Mouse (Mus musculus) heart, postnatal 14 days (tissue): ENCODE measurements around the gene RPS10-NUDT3. TPM values are rescaled to one million over a fixed set of nuclear protein-coding genes. Genes with fewer than 3 reads are reported as not detected.
"Not testable (repeated sequence)": the region's sequence is repeated elsewhere in the genome, so short reads cannot be mapped to it uniquely, and the experiment has no call there.

Experiments
- DNase-seq, 2 experiments: peaks; one replicate each; pipeline ENCODE4 v3.0.0; 2021 to 2022
- intact Hi-C: fragments of 180-260 bp; cut with DNase I; formaldehyde crosslinking; loops from one replicate; pipeline ENCODE4 v1.15.1; 2025
- total RNA-seq, 2 experiments: library from RNA; stranded (reverse); gene quantifications; 2 replicates each; pipeline ENCODE4 v1.2.3; 2021

RPS10-NUDT3 gene
- total RNA-seq, 2 experiments from 2014 or later: not detected

DNA sequence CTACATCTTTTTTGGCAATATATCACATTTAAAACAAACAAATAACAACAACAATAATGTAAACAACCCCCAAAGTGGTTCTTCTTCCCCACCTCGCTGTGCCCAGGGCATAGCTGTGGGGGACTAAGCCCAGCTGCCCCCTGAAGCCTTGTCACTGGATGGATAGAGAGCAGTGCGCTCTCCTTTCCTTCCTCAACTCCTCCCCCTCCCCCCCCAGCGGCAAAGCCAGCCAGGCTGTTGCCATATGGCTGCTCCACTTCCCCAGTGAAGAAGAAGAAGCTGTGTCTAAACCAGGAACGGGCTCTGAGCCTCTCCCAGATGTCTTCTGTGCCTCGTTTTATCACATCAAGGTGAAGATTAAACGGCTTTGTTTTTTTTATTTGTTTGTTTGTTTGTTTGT is 8.1 kb upstream of the RPS10-NUDT3 start:
- no peak for DNase-seq

GRCm38 (mm10) chr17:27642491-27643062 is 7.6 kb upstream of the RPS10-NUDT3 start:
- intact Hi-C loops: no loop called here
- no peak for DNase-seq

More for the DNA sequence above, 8.1 kb upstream of the RPS10-NUDT3 start:
- intact Hi-C loops: no loop called here

- intact Hi-C loops: loop anchor here (10.0 kb wide), 1 partner anchor 435 kb away; the partner anchor contains the start of gene Lemd2
- DNase-seq: not testable (repeated sequence)
Observed at GRCm38 (mm10) chr17:27639851-27640250, 4.8 kb upstream of the RPS10-NUDT3 start.

DNA sequence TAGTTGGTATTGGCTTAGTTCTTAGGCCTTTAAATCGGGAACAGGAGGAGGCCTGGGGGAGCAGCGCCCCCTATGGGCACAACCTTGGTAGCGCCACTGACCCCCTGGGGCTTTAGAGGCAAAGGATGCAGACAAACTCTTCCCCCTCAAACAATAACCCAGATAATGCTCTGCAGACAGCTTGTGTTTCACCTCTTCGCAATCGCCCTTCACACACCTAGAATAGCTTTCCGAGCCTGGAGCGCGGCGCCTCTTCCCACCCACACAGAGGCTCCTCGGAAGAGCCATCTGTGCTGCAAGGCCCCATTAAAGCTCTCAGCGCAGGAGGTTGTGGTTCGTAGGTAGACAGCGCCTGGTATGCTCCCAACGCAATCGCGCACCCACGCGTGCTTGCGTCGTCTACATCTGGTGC is 3.9 kb upstream of the RPS10-NUDT3 start:
- intact Hi-C loops: loop anchor here (10.0 kb wide), 1 partner anchor 434 kb away; the partner anchor contains the start of gene Lemd2

DNA sequence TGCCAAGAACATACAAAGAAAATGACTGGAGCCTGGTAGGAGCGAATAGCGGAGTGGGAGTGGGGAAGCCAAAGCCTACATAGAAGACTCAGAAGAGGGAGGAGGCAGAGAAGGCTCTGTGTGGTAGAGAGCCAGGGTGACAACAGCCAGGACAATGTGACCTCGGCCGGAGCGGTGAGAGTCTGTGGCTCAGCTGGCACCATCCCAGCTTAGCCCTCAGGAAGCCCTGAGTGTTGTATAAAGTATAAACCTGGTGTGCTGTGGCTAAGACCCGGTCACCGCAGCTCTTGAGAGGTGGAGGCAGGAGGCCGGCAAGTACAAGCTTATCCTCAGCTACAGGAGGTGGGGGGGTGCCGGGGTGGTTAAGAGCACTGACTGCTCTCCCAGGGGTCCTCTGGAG is 2.3 kb upstream of the RPS10-NUDT3 start:
- DNase-seq: no peak
- intact Hi-C loops: loop anchor here (10.0 kb wide), 1 partner anchor 433 kb away; the partner anchor contains the start of gene Lemd2

More for the DNA sequence above, 3.9 kb upstream of the RPS10-NUDT3 start:
- no peak for DNase-seq

- intact Hi-C loops: loop anchor here (10.0 kb wide), 1 partner anchor 432 kb away; the partner anchor contains the start of gene Lemd2
- DNase-seq: no peak
Observed at GRCm38 (mm10) chr17:27636132-27637020, 1.4 kb upstream of the RPS10-NUDT3 start, which contains the start of gene Rps10. TSS of gene Rps10 (minus strand) at chr17:27636669.

DNA sequence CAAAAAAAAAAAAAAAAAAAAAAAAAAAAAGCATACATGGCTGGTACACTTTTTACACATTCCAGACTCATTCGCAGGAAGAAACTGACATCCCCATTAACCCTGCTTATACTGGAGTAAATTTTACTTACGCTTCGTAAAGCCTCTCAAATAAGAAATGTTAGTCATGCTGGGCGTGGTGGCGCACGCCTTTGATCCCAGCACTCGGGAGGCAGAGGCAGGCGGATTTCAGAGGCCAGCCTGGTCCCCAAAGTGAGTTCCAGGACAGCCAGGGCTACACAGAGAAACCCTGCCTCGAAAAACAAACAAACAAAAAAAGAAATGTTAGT is 517 bp upstream of the RPS10-NUDT3 start:
- not testable (repeated sequence) for DNase-seq
- intact Hi-C loops: loop anchor here (10.0 kb wide), 1 partner anchor 431 kb away; the partner anchor contains the start of gene Lemd2

DNA sequence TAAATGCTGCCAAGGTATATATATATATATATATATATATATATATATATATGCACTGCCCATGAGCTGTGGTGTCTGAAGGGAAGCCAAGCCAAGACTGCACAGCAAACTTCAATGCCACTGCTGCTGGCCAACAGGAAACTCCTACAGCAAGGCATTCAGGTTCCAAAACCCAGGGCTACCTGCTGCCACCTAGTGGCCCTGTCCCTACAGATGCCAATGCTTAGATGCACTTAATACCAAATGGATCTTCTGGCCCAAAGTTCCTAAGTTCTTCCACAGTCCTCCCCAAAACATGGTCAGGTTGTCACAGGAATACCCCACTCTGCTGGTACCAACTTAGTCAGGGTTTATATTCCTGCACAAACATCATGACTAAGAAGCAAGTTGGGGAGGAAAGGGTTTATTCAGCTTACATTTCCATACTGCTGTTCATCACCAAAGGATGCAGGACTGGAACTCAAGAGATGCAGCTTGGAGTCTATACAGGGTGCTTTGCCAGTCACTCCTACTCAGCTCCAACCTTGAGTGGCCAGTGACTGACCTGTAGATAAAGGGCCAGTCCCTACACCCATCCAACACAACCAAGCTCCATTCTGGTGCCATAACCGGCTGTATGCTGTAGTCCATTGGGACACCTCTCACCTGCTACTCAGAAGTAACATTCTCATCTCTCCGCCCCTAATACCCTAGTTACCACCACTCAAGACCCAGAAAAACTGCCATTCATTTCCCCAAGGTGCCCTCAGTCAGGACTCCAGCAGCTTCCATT is 5.6 kb downstream of the RPS10-NUDT3 start:
- DNase-seq: peak; percentile 82 to 89
- intact Hi-C loops: loop anchor here (2.0 to 10.0 kb wide), 2 partner anchors 65 to 425 kb away; partner anchors contain the start of genes AI413582 and Lemd2

- no peak for DNase-seq
- intact Hi-C loops: no loop called here
Observed at GRCm38 (mm10) chr17:27628376-27628775, 6.6 kb downstream of the RPS10-NUDT3 start.

DNA sequence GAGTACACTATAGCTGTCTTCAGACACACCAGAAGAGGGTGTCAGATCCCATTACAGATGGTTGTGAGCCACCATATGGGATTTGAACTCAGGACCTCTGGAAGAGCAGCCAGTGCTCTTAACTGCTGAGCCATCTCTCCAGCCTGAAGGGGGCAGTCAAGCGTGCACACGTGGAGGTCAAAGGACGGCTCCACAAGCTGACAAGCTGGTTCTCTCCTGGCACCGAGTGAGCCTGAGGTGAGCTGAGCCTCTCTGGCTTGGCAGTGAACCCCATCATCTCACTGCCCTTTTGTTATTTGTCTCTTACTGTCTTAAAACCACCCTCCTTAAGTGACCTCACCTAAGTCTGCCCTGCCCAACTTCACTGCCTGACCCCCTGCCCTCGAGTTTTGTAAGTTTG is 7.6 kb downstream of the RPS10-NUDT3 start:
- DNase-seq: no peak
- intact Hi-C loops: no loop called here

- DNase-seq: no peak
- intact Hi-C loops: no loop called here
Observed at GRCm38 (mm10) chr17:27626681-27627080, 8.3 kb downstream of the RPS10-NUDT3 start.

DNA sequence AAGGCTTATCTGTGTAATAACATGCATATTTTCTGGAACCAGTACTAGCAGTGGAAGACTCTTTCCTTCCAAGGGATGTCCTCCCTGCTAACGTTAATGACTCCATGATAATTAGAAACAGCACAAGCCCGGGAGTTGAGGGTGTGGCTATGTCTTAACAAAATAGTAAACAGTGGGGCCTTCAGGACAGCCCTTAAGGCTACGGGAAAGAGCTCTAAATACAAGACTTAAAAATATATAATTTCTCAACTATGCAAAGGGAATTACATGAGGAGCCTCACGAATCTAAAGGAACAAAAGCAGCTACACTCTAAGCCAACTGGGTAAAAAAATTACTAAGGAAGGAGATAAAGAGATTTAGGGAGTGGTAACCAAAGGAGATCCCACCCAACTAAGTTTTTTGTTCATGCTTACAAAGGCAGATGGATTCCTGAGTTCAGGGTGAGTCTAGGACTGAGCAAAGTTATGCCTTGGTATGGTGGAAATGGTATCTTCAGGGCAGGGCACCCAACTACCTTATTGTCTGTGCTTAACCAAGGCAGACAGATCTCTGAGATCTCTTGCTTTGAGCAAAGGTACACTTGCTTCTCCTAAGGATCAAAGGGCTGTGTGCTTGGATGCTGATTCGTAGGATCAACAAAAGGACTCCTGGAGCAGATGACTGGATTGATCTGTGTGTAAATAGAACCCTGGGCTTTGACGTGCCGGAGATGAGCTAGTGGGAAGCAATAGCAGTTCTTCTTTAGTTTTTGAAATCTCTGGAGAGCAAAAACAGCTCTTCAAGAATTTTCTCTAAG is 9.4 kb downstream of the RPS10-NUDT3 start:
- no peak for DNase-seq
- intact Hi-C loops: no loop called here

GRCm38 (mm10) chr17:27623360-27624326 is 11.4 kb downstream of the RPS10-NUDT3 start, which contains the start of gene Nudt3:
TSS of gene Nudt3 (minus strand) at chr17:27623495.
- peak; percentile 95 for DNase-seq

GRCm38 (mm10) chr17:27622611-27623359 is 12.2 kb downstream of the RPS10-NUDT3 start:
- intact Hi-C loops: loop anchor here (2.0 to 5.0 kb wide), 2 partner anchors 18 to 35 kb away; no protein-coding TSS in a partner anchor
- DNase-seq: peak; percentile 52 to 57

More at GRCm38 (mm10) chr17:27623360-27624326, 11.4 kb downstream of the RPS10-NUDT3 start, which contains the start of gene Nudt3:
- intact Hi-C loops: loop anchor here (2.0 to 5.0 kb wide), 2 partner anchors 19 to 36 kb away; no protein-coding TSS in a partner anchor

GRCm38 (mm10) chr17:27621705-27622531 is 13.1 kb downstream of the RPS10-NUDT3 start:
- intact Hi-C loops: loop anchor here (2.0 to 5.0 kb wide), 2 partner anchors 17 to 35 kb away; no protein-coding TSS in a partner anchor
- DNase-seq: no peak

DNA sequence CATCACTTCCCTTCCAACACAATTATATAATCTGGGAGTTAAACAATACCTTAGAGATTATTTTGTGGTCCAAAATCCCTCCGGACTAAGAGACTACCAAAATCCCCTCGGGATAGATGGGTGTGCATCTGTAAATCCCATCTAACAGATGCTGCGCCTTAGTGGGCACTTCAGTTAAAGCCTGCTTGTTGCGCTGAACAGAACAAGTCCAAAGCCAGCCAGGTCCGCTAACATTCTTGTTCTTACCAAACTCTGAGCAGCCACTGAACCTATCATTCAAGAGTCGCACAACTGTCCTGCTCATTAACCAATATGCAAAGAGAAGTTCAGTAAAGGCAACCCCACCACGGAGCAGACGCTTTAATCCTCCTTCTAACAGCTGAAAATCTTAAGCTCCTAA is 13.9 kb downstream of the RPS10-NUDT3 start:
- intact Hi-C loops: loop anchor here (5.0 kb wide), 1 partner anchor 34 kb away; no protein-coding TSS in a partner anchor
- DNase-seq: no peak
